Mouse (Mus musculus) embryo, embryonic 9.5 days (tissue): ENCODE results near the gene Dpep3.

Experiments
- DNase-seq: peaks from one replicate; pipeline ENCODE4 v3.0.0-alpha.2; 2017; ENCODE audit errors: extremely low spot score

Gene Dpep3

GRCm38 (mm10) chr8:105935863-105936603 lies 43.2 kb downstream of the Dpep3 start:
- no peak for DNase-seq

GRCm38 (mm10) chr8:105935105-105935504 lies 44.1 kb downstream of the Dpep3 start:
- no peak for DNase-seq

- no peak for DNase-seq
Observed at GRCm38 (mm10) chr8:105933762-105934161, 45.5 kb downstream of the Dpep3 start, which contains the start of gene Ctrl. TSS of gene Ctrl (minus strand) at chr8:105933862.

- no peak for DNase-seq
Observed at GRCm38 (mm10) chr8:105932525-105932924, 46.7 kb downstream of the Dpep3 start.

GRCm38 (mm10) chr8:105931271-105931670 lies 48.0 kb downstream of the Dpep3 start:
- no peak for DNase-seq

- DNase-seq: peak; percentile 89
Observed at GRCm38 (mm10) chr8:105930602-105931001, 48.6 kb downstream of the Dpep3 start.

GRCm38 (mm10) chr8:105925123-105925522 lies 54.1 kb downstream of the Dpep3 start:
- no peak for DNase-seq
